Mouse (Mus musculus) E14TG2a.4 (cell line): Measurements from ENCODE around the gene Adsl.

Source experiments
- CTCF ChIP-seq: conservative IDR thresholded peaks from 2 replicates; pipeline ENCODE4 v1.5.1; 2014; ENCODE audit warnings: low read length
- NANOG ChIP-seq: IDR thresholded peaks from 2 replicates; pipeline ENCODE4 v1.6.1; 2014; ENCODE audit warnings: borderline replicate concordance, low read length, mixed read lengths

DNA sequence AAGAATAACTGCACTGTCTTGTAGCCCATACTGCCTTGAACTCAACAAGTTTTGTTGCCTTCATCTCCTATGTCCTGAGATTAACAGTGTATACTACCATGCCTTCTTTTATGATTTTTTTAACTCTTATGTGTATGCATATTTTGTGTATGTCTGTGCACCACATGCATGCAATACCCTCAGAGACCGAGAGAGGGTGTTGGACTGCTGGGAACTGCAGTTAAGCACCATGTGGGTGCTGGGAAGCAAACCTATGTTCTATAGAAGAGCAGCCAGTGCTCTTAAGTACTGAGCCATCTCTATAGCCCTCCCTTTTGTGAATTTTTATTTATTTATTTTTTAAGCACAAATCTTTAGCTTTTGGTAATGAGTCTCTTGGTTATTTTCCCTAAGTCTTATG is 34.5 kb upstream of the Adsl start:
- TF ChIP-seq CTCF (peak; percentile 64), NANOG (no peak)
